Mouse (Mus musculus): ENCODE measurements at regions not wholly inside any gene's neighbourhood (a gene's known extent, or its start where the extent isn't known, plus 50 kb on each side); places are given as distances from the start of the nearest gene placed in this dataset.

GRCm38 (mm10) chr7:124704163-124704824, 721.6 kb downstream of the Hs3st4 start:
- TF ChIP-seq MAFK (IDR thresholded peaks at IDR 0.05; ENCODE audit: borderline replicate concordance, low read depth, low read length) (no peak), ZC3H11A (IDR thresholded peaks at IDR 0.05; ENCODE audit: low read depth, low read length) (no peak), TAL1 (IDR thresholded peaks at IDR 0.05; ENCODE audit: low read length) (no peak), RAD21 (IDR thresholded peaks at IDR 0.05; ENCODE audit: low read depth, low read length) (no peak), ELF1 (IDR thresholded peaks at IDR 0.05; ENCODE audit: low read depth, low read length) (no peak), POLR2AphosphoS2 (IDR thresholded peaks at IDR 0.05; ENCODE audit: low read length) (no peak), GATA1 (IDR thresholded peaks at IDR 0.05; ENCODE audit: low read depth, low read length) (no peak), SIN3A (IDR thresholded peaks at IDR 0.05; ENCODE audit: low read length) (no peak), CHD2 (IDR thresholded peaks at IDR 0.05; ENCODE audit: low read length) (no peak), TCF12 (IDR thresholded peaks at IDR 0.05; ENCODE audit: low read depth, low read length) (no peak), CTCF (IDR thresholded peaks at IDR 0.05 in 2 of 3, conservative IDR thresholded peaks at IDR 0.05 in 1 of 3; ENCODE audit: control insufficient read depth in 1 of 3, insufficient read depth in 1 of 3, low read depth in 2 of 3, low read length in 3 of 3, poor library complexity in 1 of 3, severe bottlenecking in 1 of 3) (no peak), E2F4 (IDR thresholded peaks at IDR 0.05; ENCODE audit: borderline replicate concordance, low read depth, low read length) (no peak), MXI1 (IDR thresholded peaks at IDR 0.05; ENCODE audit: low read depth, low read length) (no peak)
- Histone ChIP-seq H3K9me3 (replicated peaks; ENCODE audit: insufficient read depth, low read length) (no peaks in the 10 kb centered on the region), H3K4me1 (ENCODE audit: control insufficient read depth in 1 of 2, insufficient read depth in 2 of 2, low read length in 2 of 2) (no peaks in the 10 kb centered on the region), H3K79me2 (ENCODE audit: control insufficient read depth, insufficient read depth, low read length, poor library complexity) (no peaks in the 10 kb centered on the region), H3K9ac (ENCODE audit: control insufficient read depth, low read depth, low read length, poor library complexity, severe bottlenecking) (no peak overlapping the region), H3K27me3 (ENCODE audit: control insufficient read depth in 1 of 2, insufficient read depth in 2 of 2, low read length in 2 of 2) (no peaks in the 10 kb centered on the region), H3K36me3 (ENCODE audit: control insufficient read depth in 1 of 2, insufficient read depth in 2 of 2, low read length in 2 of 2) (no peaks in the 10 kb centered on the region), H3K27ac (ENCODE audit: control insufficient read depth, low read depth, low read length) (no peak overlapping the region), H3K4me3 (ENCODE audit: control insufficient read depth in 1 of 2, insufficient read depth in 1 of 2, low read depth in 2 of 2, low read length in 2 of 2) (no peak overlapping the region)
- DNase-seq (ENCODE audit: low read depth, low spot score) = no peak

DNA sequence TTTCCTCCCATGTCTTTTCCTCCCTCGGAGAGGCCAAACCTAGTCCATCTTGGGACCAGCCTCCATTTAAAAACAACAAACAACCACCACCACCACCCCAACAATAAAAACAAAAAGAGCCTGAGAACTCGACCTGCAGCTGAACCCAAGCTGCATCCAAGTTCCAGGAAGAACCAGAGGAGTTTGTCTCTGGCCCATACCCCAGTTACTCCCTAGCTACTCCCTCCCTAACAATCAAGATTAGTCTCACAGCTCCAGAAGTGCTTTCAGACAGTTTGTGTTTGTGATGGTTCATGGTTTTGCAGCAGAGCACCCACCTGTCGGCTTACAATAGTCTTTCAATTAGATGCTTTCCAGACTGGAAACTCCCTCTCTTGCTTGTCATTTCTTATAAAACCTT, 724.5 kb downstream of the Hs3st4 start:
- Histone ChIP-seq H3K9ac (ENCODE audit: control insufficient read depth, low read depth, low read length, poor library complexity, severe bottlenecking) (no peak overlapping the region), H3K27me3 (ENCODE audit: control insufficient read depth in 1 of 2, insufficient read depth in 2 of 2, low read length in 2 of 2) (no peaks in the 10 kb centered on the region), H3K79me2 (ENCODE audit: control insufficient read depth, insufficient read depth, low read length, poor library complexity) (no peaks in the 10 kb centered on the region), H3K4me1 (ENCODE audit: control insufficient read depth in 1 of 2, insufficient read depth in 2 of 2, low read length in 2 of 2) (no peaks in the 10 kb centered on the region), H3K27ac (ENCODE audit: control insufficient read depth, low read depth, low read length) (no peak overlapping the region), H3K36me3 (ENCODE audit: control insufficient read depth in 1 of 2, insufficient read depth in 2 of 2, low read length in 2 of 2) (no peaks in the 10 kb centered on the region), H3K9me3 (replicated peaks; ENCODE audit: insufficient read depth, low read length) (no peaks in the 10 kb centered on the region), H3K4me3 (ENCODE audit: control insufficient read depth in 1 of 2, insufficient read depth in 1 of 2, low read depth in 2 of 2, low read length in 2 of 2) (no peak overlapping the region)
- DNase-seq (ENCODE audit: low read depth, low spot score) = no peak
- no peak for TF ChIP-seq MYB (IDR thresholded peaks at IDR 0.05; ENCODE audit: low read depth, low read length)
- TF ChIP-seq GATA1 (IDR thresholded peaks at IDR 0.05; ENCODE audit: low read depth, low read length) = no peak
- TF ChIP-seq USF1 (IDR thresholded peaks at IDR 0.05; ENCODE audit: low read depth, low read length) = no peak
- TF ChIP-seq TAL1 (IDR thresholded peaks at IDR 0.05; ENCODE audit: low read length) = no peak
- TF ChIP-seq CHD1 (IDR thresholded peaks at IDR 0.05; ENCODE audit: low read depth, low read length) = no peak
- no peak for TF ChIP-seq MAFK (IDR thresholded peaks at IDR 0.05; ENCODE audit: borderline replicate concordance, low read depth, low read length)
- TF ChIP-seq POLR2AphosphoS2 (IDR thresholded peaks at IDR 0.05; ENCODE audit: low read length) = no peak
- TF ChIP-seq UBTF (IDR thresholded peaks at IDR 0.05; ENCODE audit: borderline replicate concordance, insufficient read depth, low read depth, low read length) = no peak
- TF ChIP-seq CHD2 (IDR thresholded peaks at IDR 0.05; ENCODE audit: low read length) = no peak
- TF ChIP-seq ZC3H11A (IDR thresholded peaks at IDR 0.05; ENCODE audit: low read depth, low read length) = no peak
- TF ChIP-seq POLR2AphosphoS5 (IDR thresholded peaks at IDR 0.05; ENCODE audit: borderline replicate concordance, low read depth, low read length) = no peak
- TF ChIP-seq ZMIZ1 (IDR thresholded peaks at IDR 0.05; ENCODE audit: low read depth, low read length) = no peak
- no peak for TF ChIP-seq HCFC1 (IDR thresholded peaks at IDR 0.05; ENCODE audit: low read depth, low read length)

All from MEL (cell line).